31 mouse cellular contexts compared by ENCODE assay signal in the genomic region with DNA sequence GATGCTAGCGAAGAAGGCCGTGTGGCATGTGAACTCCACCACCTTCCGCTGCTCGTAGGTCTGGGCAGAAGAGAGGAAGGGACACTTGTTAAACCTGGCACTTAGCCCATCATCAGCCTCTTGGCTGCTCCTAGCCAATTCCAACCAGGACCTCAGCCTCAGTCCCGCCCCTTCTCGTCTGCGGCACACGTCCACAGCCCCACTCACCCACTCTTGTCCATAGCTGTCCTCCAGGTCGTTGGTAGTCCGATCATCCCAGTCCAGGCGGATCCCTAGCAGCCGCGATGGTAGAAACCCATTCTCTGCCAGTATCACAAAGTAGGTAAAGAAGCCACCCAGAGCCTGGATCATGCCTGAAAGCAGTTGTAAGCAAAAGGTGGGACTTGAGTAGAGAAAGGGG. TPM values are rescaled to one million over a fixed set of nuclear protein-coding genes. Genes with fewer than 3 reads are reported as not detected.
DNase-seq lines count a peak whose midpoint lies in the region; ATAC-seq and TF ChIP-seq lines count a peak whose summit lies in the region.
"Had no signal": no experiment of that assay in that cellular context is flagged by ENCODE, and none has a peak within 500 bp of the region (broad histone marks: within the 10 kb centered on the region; RNA-seq: fewer than 3 reads in every experiment).

No protein-coding gene starts in this region.

- H3K36me3 ChIP-seq in midbrain, postnatal 0 days (ENCODE audit: insufficient read depth, low read length): no peaks in the 10 kb centered on the region
- no peaks in the 10 kb centered on the region for H3K36me3 ChIP-seq in midbrain, embryonic 16.5 days (ENCODE audit: control insufficient read depth, insufficient read depth, low read length)
- H3K36me3 ChIP-seq: embryonic facial prominence, embryonic 13.5 days; forebrain, embryonic 12.5 days; forebrain, embryonic 15.5 days; hindbrain, embryonic 12.5 days; hindbrain, embryonic 15.5 days had no signal

- H3K9me3 ChIP-seq in midbrain, postnatal 0 days (ENCODE audit: low read length): no peaks in the 10 kb centered on the region
- no peaks in the 10 kb centered on the region for H3K9me3 ChIP-seq in midbrain, embryonic 16.5 days (replicated peaks; ENCODE audit: control insufficient read depth, low read length, poor library complexity, severe bottlenecking)
- H3K9me3 ChIP-seq: embryonic facial prominence, embryonic 13.5 days; forebrain, embryonic 12.5 days; forebrain, embryonic 15.5 days; heart, embryonic 12.5 days; hindbrain, embryonic 12.5 days; hindbrain, embryonic 15.5 days had no signal

- H3K9ac ChIP-seq in midbrain, postnatal 0 days (replicated peaks; ENCODE audit: low read length, poor library complexity, severe bottlenecking): no peak overlapping the region
- H3K9ac ChIP-seq in midbrain, embryonic 16.5 days (ENCODE audit: low read depth, low read length): no peak overlapping the region
- H3K9ac ChIP-seq: embryonic facial prominence, embryonic 13.5 days; forebrain, embryonic 12.5 days; forebrain, embryonic 15.5 days; heart, embryonic 12.5 days; hindbrain, embryonic 12.5 days; hindbrain, embryonic 15.5 days had no signal

- TF ChIP-seq CTCF in gastrocnemius, adult 2 months (IDR thresholded peaks at IDR 0.05): no peak
- TF ChIP-seq CTCF in layer of hippocampus, adult 2 months (conservative IDR thresholded peaks at IDR 0.05): no peak
- TF ChIP-seq CTCF in midbrain, postnatal 0 days (IDR thresholded peaks at IDR 0.05): no peak

- no peak overlapping the region for H3K4me3 ChIP-seq in gastrocnemius, adult 2 months
- H3K4me3 ChIP-seq in layer of hippocampus, adult 2 months: no peak overlapping the region
- no peak overlapping the region for H3K4me3 ChIP-seq in midbrain, postnatal 0 days (ENCODE audit: low read depth, low read length)
- no peak overlapping the region for H3K4me3 ChIP-seq in midbrain, embryonic 16.5 days (ENCODE audit: low read depth, low read length)
- H3K4me3 ChIP-seq: embryonic facial prominence, embryonic 13.5 days; erythroblast, embryonic 14.5 days; forebrain, embryonic 12.5 days; forebrain, embryonic 15.5 days; heart, embryonic 12.5 days; hindbrain, embryonic 12.5 days; hindbrain, embryonic 15.5 days had no signal

- WGBS in midbrain, postnatal 0 days: 92% methylated on average over 13 of the region's 13 CpGs
- 95% methylated on average over 13 of the region's 13 CpGs for WGBS in midbrain, embryonic 16.5 days

- intact Hi-C loops in gastrocnemius, adult 2 months (cut with DNase I): no loop called here

- H3K4me2 ChIP-seq in midbrain, postnatal 0 days (ENCODE audit: low read depth, low read length, poor library complexity, severe bottlenecking): no peak overlapping the region
- no peak overlapping the region for H3K4me2 ChIP-seq in midbrain, embryonic 16.5 days (ENCODE audit: low read length)
- H3K4me2 ChIP-seq: embryonic facial prominence, embryonic 13.5 days; forebrain, embryonic 12.5 days; forebrain, embryonic 15.5 days; heart, embryonic 12.5 days; hindbrain, embryonic 12.5 days; hindbrain, embryonic 15.5 days had no signal

- H3K27me3 ChIP-seq in midbrain, postnatal 0 days (ENCODE audit: insufficient read depth, low read length): no peaks in the 10 kb centered on the region
- no peaks in the 10 kb centered on the region for H3K27me3 ChIP-seq in midbrain, embryonic 16.5 days (ENCODE audit: control insufficient read depth, insufficient read depth, low read depth, low read length)
- H3K27me3 ChIP-seq: embryonic facial prominence, embryonic 13.5 days; forebrain, embryonic 12.5 days; forebrain, embryonic 15.5 days; heart, embryonic 12.5 days; hindbrain, embryonic 12.5 days; hindbrain, embryonic 15.5 days had no signal

- peak overlapping the region; percentile 28 for H3K27ac ChIP-seq in gastrocnemius, adult 2 months
- H3K27ac ChIP-seq in layer of hippocampus, adult 2 months: peak overlapping the region; percentile 90
- 0 out of 2 replicates have a peak overlapping the region, but pooled peaks have one; percentile 12 for H3K27ac ChIP-seq in midbrain, postnatal 0 days (ENCODE audit: low read depth, low read length)
- H3K27ac ChIP-seq in midbrain, embryonic 16.5 days (ENCODE audit: low read length): no peak overlapping the region
- H3K27ac ChIP-seq: embryonic facial prominence, embryonic 13.5 days; forebrain, embryonic 12.5 days; forebrain, embryonic 15.5 days; hindbrain, embryonic 12.5 days; hindbrain, embryonic 15.5 days had no signal

- DNase-seq in gastrocnemius, adult 2 months: peak; percentile 25
- no peak for DNase-seq in gastrocnemius, postnatal 10 days
- no peak for DNase-seq in layer of hippocampus, adult 2 months (ENCODE audit: low spot score in 2 of 2)
- DNase-seq in layer of hippocampus, adult 8-10 months (ENCODE audit: low spot score in 2 of 2): no peak
- DNase-seq in midbrain, postnatal 0 days (ENCODE audit: low spot score): no peak
- DNase-seq: adrenal gland, adult 2 months; adrenal gland, postnatal 14 days; cerebellum, adult 11 months; cerebellum, adult 2 months; cerebellum, adult 9-11 months; cerebellum, postnatal 25 days; gastrocnemius, postnatal 36 days had no signal

- H3K4me1 ChIP-seq in midbrain, postnatal 0 days (ENCODE audit: insufficient read depth, low read length): peaks cover 6% of the 10 kb centered on the region; the same call in 1 of the 2 replicates
- peaks cover 3% of the 10 kb centered on the region; the same call in 1 of the 2 replicates for H3K4me1 ChIP-seq in midbrain, embryonic 16.5 days (ENCODE audit: control insufficient read depth, insufficient read depth, low read length)
- H3K4me1 ChIP-seq: embryonic facial prominence, embryonic 13.5 days; forebrain, embryonic 12.5 days; forebrain, embryonic 15.5 days; hindbrain, embryonic 15.5 days had no signal

- ATAC-seq in midbrain, postnatal 0 days (ENCODE audit: low FRiP score): no peak
- no peak for ATAC-seq in midbrain, embryonic 16.5 days
- ATAC-seq: forebrain, embryonic 15.5 days; intestine, postnatal 0 days had no signal

RNA-seq across cellular contexts. Expression of a gene that starts 16.9 kb away (rescaled TPM):
- total RNA-seq in gastrocnemius, adult 2 months (2021): 1 to 10 TPM; 7.4 to 8.3 TPM
- 10 to 100 TPM; 15.4 to 19.1 TPM for total RNA-seq in gastrocnemius, postnatal 10 days (2021)
- 100 to 1,000 TPM; 255 to 257 TPM for total RNA-seq in layer of hippocampus, adult 2 months (2021)
- 100 to 1,000 TPM; 226 to 260 (median 236) TPM for total RNA-seq in layer of hippocampus, adult 8-10 months (2022)
- total RNA-seq in midbrain, postnatal 0 days (2014; rRNA removed): 114 and 115 TPM in 2 replicates
- polyA plus RNA-seq in midbrain, postnatal 0 days (2015; fragmentation: Nextera tagmentation; extraction: Ambion mirVana): 79.6 and 88.8 TPM in 2 replicates
- polyA plus RNA-seq in midbrain, embryonic 16.5 days (2015; fragmentation: Nextera tagmentation; extraction: Ambion mirVana): 63.9 and 64.0 TPM in 2 replicates

RNA-seq across cellular contexts. Expression of a gene that starts 19.5 kb away (rescaled TPM):
- total RNA-seq in gastrocnemius, adult 2 months (2021): 1,000 to 10,000 TPM in 1 of 2 experiments, 100 to 1,000 TPM in 1; 838 to 1,060 TPM
- 100 to 1,000 TPM; 695 to 761 TPM for total RNA-seq in gastrocnemius, postnatal 10 days (2021)
- total RNA-seq in layer of hippocampus, adult 2 months (2021): 100 to 1,000 TPM; 585 to 600 TPM
- 100 to 1,000 TPM; 613 to 678 (median 645) TPM for total RNA-seq in layer of hippocampus, adult 8-10 months (2022)
- total RNA-seq in midbrain, postnatal 0 days (2014; rRNA removed): 398 and 409 TPM in 2 replicates
- 94.4 and 100 TPM in 2 replicates for polyA plus RNA-seq in midbrain, postnatal 0 days (2015; fragmentation: Nextera tagmentation; extraction: Ambion mirVana)
- polyA plus RNA-seq in midbrain, embryonic 16.5 days (2015; fragmentation: Nextera tagmentation; extraction: Ambion mirVana): 53.2 and 69.0 TPM in 2 replicates
- total RNA-seq: common myeloid progenitor, adult 5-6 weeks; granulocyte monocyte progenitor cell, adult 5-6 weeks; hematopoietic stem cell, adult 5-6 weeks; MEL had no signal
- polyA plus RNA-seq: erythroblast, embryonic 14.5 days had no signal

RNA-seq across cellular contexts. Expression of a gene that starts 20.1 kb away (rescaled TPM):
- total RNA-seq in gastrocnemius, adult 2 months (2021): under 1 TPM; 0.20 to 0.43 TPM
- total RNA-seq in gastrocnemius, postnatal 10 days (2021): under 1 TPM; 0.61 to 0.66 TPM
- not detected for total RNA-seq in layer of hippocampus, adult 2 months (2021)
- total RNA-seq in layer of hippocampus, adult 8-10 months (2022): not detected
- total RNA-seq in midbrain, postnatal 0 days (2014; rRNA removed): 0.05 and 0.14 TPM in 2 replicates
- 0.05 TPM in 1 of 2 replicates, not detected in the other for polyA plus RNA-seq in midbrain, postnatal 0 days (2015; fragmentation: Nextera tagmentation; extraction: Ambion mirVana)
- polyA plus RNA-seq in midbrain, embryonic 16.5 days (2015; fragmentation: Nextera tagmentation; extraction: Ambion mirVana): not detected in 2 replicates
- total RNA-seq: common myeloid progenitor, adult 5-6 weeks; granulocyte monocyte progenitor cell, adult 5-6 weeks; heart, adult 8-10 months; heart, postnatal 25 days; hematopoietic stem cell, adult 5-6 weeks; MEL had no signal
- polyA plus RNA-seq: C2C12; CD4-positive, CD25-positive, alpha-beta regulatory T cell, adult 4 months; cerebellum, adult 2 months; embryonic facial prominence, embryonic 13.5 days; erythroblast, embryonic 14.5 days; hindbrain, embryonic 12.5 days; intestine, embryonic 14.5 days; intestine, postnatal 0 days had no signal

RNA-seq across cellular contexts. Expression of a gene that starts 50.8 kb away (rescaled TPM):
- total RNA-seq in gastrocnemius, adult 2 months (2021): not detected
- total RNA-seq in gastrocnemius, postnatal 10 days (2021): under 1 TPM; 0.07 to 0.14 TPM
- 10 to 100 TPM; 67.2 to 69.2 TPM for total RNA-seq in layer of hippocampus, adult 2 months (2021)
- 10 to 100 TPM; 66.5 to 88.7 (median 77.5) TPM for total RNA-seq in layer of hippocampus, adult 8-10 months (2022)
- total RNA-seq in midbrain, postnatal 0 days (2014; rRNA removed): 13.9 and 14.1 TPM in 2 replicates
- polyA plus RNA-seq in midbrain, postnatal 0 days (2015; fragmentation: Nextera tagmentation; extraction: Ambion mirVana): 5.8 and 6.7 TPM in 2 replicates
- 7.7 and 7.8 TPM in 2 replicates for polyA plus RNA-seq in midbrain, embryonic 16.5 days (2015; fragmentation: Nextera tagmentation; extraction: Ambion mirVana)
- total RNA-seq: common myeloid progenitor, adult 5-6 weeks; gastrocnemius, postnatal 36 days; granulocyte monocyte progenitor cell, adult 5-6 weeks; heart, adult 8-10 months; hematopoietic stem cell, adult 5-6 weeks; MEL had no signal
- polyA plus RNA-seq: CD4-positive, CD25-positive, alpha-beta regulatory T cell, adult 4 months; embryonic facial prominence, embryonic 13.5 days; heart, embryonic 12.5 days; heart, embryonic 16.5 days; intestine, embryonic 14.5 days had no signal

RNA-seq across cellular contexts. Expression of a gene that starts 58.7 kb away (rescaled TPM):
- 1,000 to 10,000 TPM; 2,819 to 3,581 TPM for total RNA-seq in gastrocnemius, adult 2 months (2021)
- total RNA-seq in gastrocnemius, postnatal 10 days (2021): 1,000 to 10,000 TPM; 4,961 to 5,359 TPM
- total RNA-seq in layer of hippocampus, adult 2 months (2021): under 1 TPM; 0.37 to 0.51 TPM
- under 1 TPM in 3 of 4 experiments, not detected in 1; 0.67 to 0.91 (median 0.78) TPM for total RNA-seq in layer of hippocampus, adult 8-10 months (2022)
- total RNA-seq in midbrain, postnatal 0 days (2014; rRNA removed): 0.99 TPM in 1 of 2 replicates, not detected in the other
- 1.3 and 2.2 TPM in 2 replicates for polyA plus RNA-seq in midbrain, postnatal 0 days (2015; fragmentation: Nextera tagmentation; extraction: Ambion mirVana)
- 1.8 and 2.2 TPM in 2 replicates for polyA plus RNA-seq in midbrain, embryonic 16.5 days (2015; fragmentation: Nextera tagmentation; extraction: Ambion mirVana)
- total RNA-seq: granulocyte monocyte progenitor cell, adult 5-6 weeks; hematopoietic stem cell, adult 5-6 weeks; MEL had no signal
- polyA plus RNA-seq: CD4-positive, CD25-positive, alpha-beta regulatory T cell, adult 4 months; erythroblast, embryonic 14.5 days had no signal
